Mouse (Mus musculus): ENCODE data around the gene Pla1a. TPM values are rescaled to one million over a fixed set of nuclear protein-coding genes. Genes with fewer than 3 reads are reported as not detected.

Pla1a gene
- polyA plus RNA-seq, 1 experiment, result 13.9 TPM

GRCm38 (mm10) chr16:38452442-38453202 lies 19.7 kb upstream of the Pla1a start, which contains the start of gene Adprh:
Adprh (minus strand) TSS chr16:38452703.
- H3K79me2 ChIP-seq (ENCODE audit: control insufficient read depth, insufficient read depth), result peaks cover 19% of the 10 kb centered on the region
- H3ac ChIP-seq (ENCODE audit: control insufficient read depth, insufficient read length), result peak within 1 kb of the TSS; percentile 59
- peaks cover 28% of the 10 kb centered on the region for H3K36me3 ChIP-seq (ENCODE audit: control insufficient read depth, insufficient read depth)
- H3K4me2 ChIP-seq (ENCODE audit: low read depth), result peak within 1 kb of the TSS; percentile 87
- H3K27me3 ChIP-seq (ENCODE audit: control insufficient read depth, insufficient read depth, insufficient read length), result no peaks in the 10 kb centered on the region
- H3K4me3 ChIP-seq, result peak within 1 kb of the TSS; percentile 82
- TF ChIP-seq CEBPB (IDR thresholded peaks at IDR 0.05; ENCODE audit: insufficient read depth, poor library complexity, severe bottlenecking), result no peak
- TF ChIP-seq MYOG (IDR thresholded peaks at IDR 0.05; ENCODE audit: control insufficient read depth in 1 of 3, insufficient read depth in 1 of 3, insufficient read length in 2 of 3, low read depth in 2 of 3), result peak in 1 of 3 experiments; percentile 38
- peak; percentile 2 for TF ChIP-seq E2F4 (IDR thresholded peaks at IDR 0.05; ENCODE audit: insufficient read depth)
- TF ChIP-seq POLR2A (IDR thresholded peaks at IDR 0.05; ENCODE audit: insufficient read length, low read depth), result peak; percentile 97
- peak; percentile 48 for TF ChIP-seq SRF (IDR thresholded peaks at IDR 0.05; ENCODE audit: control insufficient read depth, insufficient read length, low read depth)
- no peak for TF ChIP-seq TCF3 (IDR thresholded peaks at IDR 0.05; ENCODE audit: insufficient read length, low read depth)
- peak; percentile 96 for TF ChIP-seq POLR2AphosphoS2 (IDR thresholded peaks at IDR 0.05; ENCODE audit: insufficient read length, low read depth)
- TF ChIP-seq MAX (IDR thresholded peaks at IDR 0.05; ENCODE audit: low read depth), result no peak
- peak; percentile 44 for TF ChIP-seq REST (IDR thresholded peaks at IDR 0.05; ENCODE audit: insufficient read depth, insufficient read length)

DNA sequence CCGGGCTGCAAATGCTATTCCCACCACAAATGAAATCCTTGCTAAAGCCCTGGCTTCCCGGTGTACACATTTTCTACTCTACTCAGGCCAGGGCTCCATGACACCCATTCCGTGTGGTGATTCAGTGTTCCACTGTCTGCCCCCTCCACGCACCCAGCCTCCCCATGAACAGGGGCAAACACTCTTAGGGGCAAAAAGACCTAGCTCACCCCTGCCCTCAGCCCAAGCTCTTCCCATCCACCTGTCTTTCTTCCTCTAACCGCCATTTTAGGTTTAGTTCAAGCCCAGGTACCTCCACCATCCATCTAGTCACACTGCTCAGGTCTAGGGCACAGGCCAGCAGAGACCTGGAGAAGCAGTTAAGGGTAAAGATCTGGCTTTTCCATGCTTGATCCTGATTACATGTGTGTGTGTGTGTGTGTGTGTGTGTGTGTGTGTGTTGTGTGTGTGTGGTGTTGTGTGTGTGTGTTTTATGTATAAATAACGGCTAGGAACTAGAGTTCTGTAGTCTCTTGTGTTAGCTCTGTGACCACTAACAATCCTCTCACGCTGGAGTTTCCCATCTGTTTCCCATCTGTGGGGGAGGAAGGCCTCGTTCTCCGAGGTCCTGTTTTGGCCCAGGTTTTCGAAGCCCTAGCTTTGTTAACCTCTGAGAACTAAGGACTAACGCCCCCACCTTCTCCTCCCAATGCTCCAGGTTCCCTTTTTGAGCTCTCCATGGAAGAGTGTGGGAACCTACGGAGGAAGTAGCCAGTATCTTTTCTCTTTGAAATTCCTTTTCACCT lies 18.7 kb upstream of the Pla1a start:
- no peak for TF ChIP-seq MYOG (IDR thresholded peaks at IDR 0.05; ENCODE audit: control insufficient read depth in 1 of 3, insufficient read depth in 1 of 3, insufficient read length in 2 of 3, low read depth in 2 of 3)
- TF ChIP-seq TCF3 (IDR thresholded peaks at IDR 0.05; ENCODE audit: insufficient read length, low read depth), result no peak
- TF ChIP-seq MAX (IDR thresholded peaks at IDR 0.05; ENCODE audit: low read depth), result no peak
- TF ChIP-seq E2F4 (IDR thresholded peaks at IDR 0.05; ENCODE audit: insufficient read depth), result no peak
- no peak for TF ChIP-seq CEBPB (IDR thresholded peaks at IDR 0.05; ENCODE audit: insufficient read depth, poor library complexity, severe bottlenecking)
- TF ChIP-seq MYOD1 (IDR thresholded peaks at IDR 0.05; ENCODE audit: control insufficient read depth in 1 of 3, insufficient read length in 2 of 3, low read depth in 2 of 3), result no peak
- TF ChIP-seq POLR2A (IDR thresholded peaks at IDR 0.05; ENCODE audit: insufficient read length, low read depth), result no peak
- no peak for TF ChIP-seq REST (IDR thresholded peaks at IDR 0.05; ENCODE audit: insufficient read depth, insufficient read length)
- TF ChIP-seq TCF12 (IDR thresholded peaks at IDR 0.05; ENCODE audit: insufficient read depth, poor library complexity, severe bottlenecking), result no peak
- TF ChIP-seq SRF (IDR thresholded peaks at IDR 0.05; ENCODE audit: control insufficient read depth, insufficient read length, low read depth), result no peak
- H3K27me3 ChIP-seq (ENCODE audit: control insufficient read depth, insufficient read depth, insufficient read length), result no peaks in the 10 kb centered on the region
- peak overlapping the region; percentile 59 for H3ac ChIP-seq (ENCODE audit: control insufficient read depth, insufficient read length)
- H3K4me3 ChIP-seq, result peak overlapping the region; percentile 82
- peaks cover 19% of the 10 kb centered on the region for H3K79me2 ChIP-seq (ENCODE audit: control insufficient read depth, insufficient read depth)
- H3K36me3 ChIP-seq (ENCODE audit: control insufficient read depth, insufficient read depth), result peaks cover 39% of the 10 kb centered on the region
- peak overlapping the region; percentile 79 for H3K4me2 ChIP-seq (ENCODE audit: low read depth)

- peaks cover 19% of the 10 kb centered on the region for H3K79me2 ChIP-seq (ENCODE audit: control insufficient read depth, insufficient read depth)
- TF ChIP-seq POLR2A (IDR thresholded peaks at IDR 0.05; ENCODE audit: insufficient read length, low read depth) (no peak), MYOG (IDR thresholded peaks at IDR 0.05; ENCODE audit: control insufficient read depth in 1 of 3, insufficient read depth in 1 of 3, insufficient read length in 2 of 3, low read depth in 2 of 3) (no peak), TCF3 (IDR thresholded peaks at IDR 0.05; ENCODE audit: insufficient read length, low read depth) (no peak), TCF12 (IDR thresholded peaks at IDR 0.05; ENCODE audit: insufficient read depth, poor library complexity, severe bottlenecking) (no peak), E2F4 (IDR thresholded peaks at IDR 0.05; ENCODE audit: insufficient read depth) (no peak), MYOD1 (IDR thresholded peaks at IDR 0.05; ENCODE audit: control insufficient read depth in 1 of 3, insufficient read length in 2 of 3, low read depth in 2 of 3) (no peak), MAX (IDR thresholded peaks at IDR 0.05; ENCODE audit: low read depth) (no peak), SRF (IDR thresholded peaks at IDR 0.05; ENCODE audit: control insufficient read depth, insufficient read length, low read depth) (no peak), POLR2AphosphoS2 (IDR thresholded peaks at IDR 0.05; ENCODE audit: insufficient read length, low read depth) (no peak)
- H3ac ChIP-seq (ENCODE audit: control insufficient read depth, insufficient read length), result no peak overlapping the region
- no peaks in the 10 kb centered on the region for H3K27me3 ChIP-seq (ENCODE audit: control insufficient read depth, insufficient read depth, insufficient read length)
- H3K36me3 ChIP-seq (ENCODE audit: control insufficient read depth, insufficient read depth), result peaks cover 48% of the 10 kb centered on the region
- no peak overlapping the region for H3K4me2 ChIP-seq (ENCODE audit: low read depth)
- H3K4me3 ChIP-seq, result peak overlapping the region; percentile 82
Observed at GRCm38 (mm10) chr16:38450707-38451106, 17.8 kb upstream of the Pla1a start.

GRCm38 (mm10) chr16:38448458-38448857 lies 15.5 kb upstream of the Pla1a start:
- Histone ChIP-seq H3K27me3 (ENCODE audit: control insufficient read depth, insufficient read depth, insufficient read length) (no peaks in the 10 kb centered on the region), H3ac (ENCODE audit: control insufficient read depth, insufficient read length) (no peak overlapping the region), H3K4me2 (ENCODE audit: low read depth) (no peak overlapping the region), H3K79me2 (ENCODE audit: control insufficient read depth, insufficient read depth) (peaks cover 19% of the 10 kb centered on the region), H3K36me3 (ENCODE audit: control insufficient read depth, insufficient read depth) (peaks cover 63% of the 10 kb centered on the region), H3K4me3 (no peak overlapping the region)
- TF ChIP-seq MYOG (IDR thresholded peaks at IDR 0.05; ENCODE audit: control insufficient read depth in 1 of 3, insufficient read depth in 1 of 3, insufficient read length in 2 of 3, low read depth in 2 of 3) (no peak), SRF (IDR thresholded peaks at IDR 0.05; ENCODE audit: control insufficient read depth, insufficient read length, low read depth) (no peak), MYOD1 (IDR thresholded peaks at IDR 0.05; ENCODE audit: control insufficient read depth in 1 of 3, insufficient read length in 2 of 3, low read depth in 2 of 3) (no peak), E2F4 (IDR thresholded peaks at IDR 0.05; ENCODE audit: insufficient read depth) (no peak)

Measured in myocyte (in vitro differentiated cells).